Mouse (Mus musculus) MEL (cell line): ENCODE results near the gene Fyttd1. TPM values are rescaled to one million over a fixed set of nuclear protein-coding genes. Genes with fewer than 3 reads are reported as not detected.

ENCODE experiments used
- DNase-seq: peaks from one replicate; pipeline ENCODE4 v3.0.0; 2011; ENCODE audit warnings: low read depth, low spot score
- H3K27ac ChIP-seq: 2 replicates; pipeline ENCODE4 v1.5.1; 2012; ENCODE audit warnings: low read depth, mild to moderate bottlenecking, control low read depth, low read length, moderate library complexity; ENCODE audit not compliant: control insufficient read depth
- H3K27me3 ChIP-seq, 2 experiments: fragments of 150-350 bp in 1 of 2; sonication (generic) in 1 of 2; 2 replicates each; pipeline ENCODE4 v1.6.1; 2012; ENCODE audit warnings: low read length in 2 of 2, mild to moderate bottlenecking in 2 of 2, improper control_type of control experiment in 1 of 2, moderate library complexity in 1 of 2; ENCODE audit not compliant: insufficient read depth in 2 of 2, control insufficient read depth in 1 of 2
- H3K36me3 ChIP-seq, 2 experiments: 2 replicates each; pipeline ENCODE4 v1.6.1; 2012 to 2014; ENCODE audit warnings: low read length in 2 of 2, improper control_type of control experiment in 1 of 2, inconsistent platforms in 1 of 2, mild to moderate bottlenecking in 1 of 2; ENCODE audit not compliant: insufficient read depth in 2 of 2, control insufficient read depth in 1 of 2
- H3K4me1 ChIP-seq, 2 experiments: fragments of 150-350 bp in 1 of 2; sonication (generic) in 1 of 2; 2 replicates each; pipeline ENCODE4 v1.6.1; 2012; ENCODE audit warnings: low read length in 2 of 2, improper control_type of control experiment in 1 of 2, mild to moderate bottlenecking in 1 of 2; ENCODE audit not compliant: insufficient read depth in 2 of 2, control insufficient read depth in 1 of 2
- H3K4me3 ChIP-seq, 2 experiments: fragments of 150-350 bp in 1 of 2; sonication (generic) in 1 of 2; 2 replicates each; pipeline ENCODE4 v1.5.1; 2012; ENCODE audit warnings: low read depth in 2 of 2, low read length in 2 of 2, mild to moderate bottlenecking in 2 of 2, moderate library complexity in 2 of 2, control low read depth in 1 of 2, improper control_type of control experiment in 1 of 2; ENCODE audit not compliant: control insufficient read depth in 1 of 2, insufficient read depth in 1 of 2
- H3K79me2 ChIP-seq: 2 replicates; pipeline ENCODE4 v1.6.1; 2012; ENCODE audit warnings: mild to moderate bottlenecking, low read length, moderate library complexity; ENCODE audit not compliant: control insufficient read depth, poor library complexity, insufficient read depth
- H3K9ac ChIP-seq: 2 replicates; pipeline ENCODE4 v1.6.1; 2012; ENCODE audit warnings: low read depth, mild to moderate bottlenecking, control low read depth, low read length, moderate library complexity; ENCODE audit not compliant: control insufficient read depth, poor library complexity, severe bottlenecking
- H3K9me3 ChIP-seq: fragments of 150-350 bp; sonication (generic); replicated peaks from 2 replicates; pipeline ENCODE4 v1.6.1; 2012; ENCODE audit warnings: mild to moderate bottlenecking, low read length, improper control_type of control experiment, moderate library complexity; ENCODE audit not compliant: insufficient read depth
- CHD1 ChIP-seq: IDR thresholded peaks from 2 replicates; pipeline ENCODE4 v1.6.1; 2012; ENCODE audit warnings: low read depth, mild to moderate bottlenecking, inconsistent platforms, low read length, improper control_type of control experiment
- CTCF ChIP-seq, 3 experiments: IDR thresholded peaks in 2 of 3; conservative IDR thresholded peaks in 1 of 3; 2 replicates each; pipeline ENCODE4 v1.5.1; 2011 to 2012; ENCODE audit warnings: low read length in 3 of 3, low read depth in 2 of 3, mild to moderate bottlenecking in 2 of 3, improper control_type of control experiment in 1 of 3, inconsistent platforms in 1 of 3, mixed read lengths in 1 of 3, moderate library complexity in 1 of 3; ENCODE audit not compliant: control insufficient read depth in 1 of 3, insufficient read depth in 1 of 3, poor library complexity in 1 of 3, severe bottlenecking in 1 of 3
- E2F4 ChIP-seq: IDR thresholded peaks from 2 replicates; pipeline ENCODE4 v1.6.1; 2011; ENCODE audit warnings: low read depth, low read length, improper control_type of control experiment, borderline replicate concordance
- ELF1 ChIP-seq: IDR thresholded peaks from 2 replicates; pipeline ENCODE4 v1.6.1; 2014; ENCODE audit warnings: low read depth, mild to moderate bottlenecking, inconsistent platforms, low read length, improper control_type of control experiment, moderate library complexity
- GABPA ChIP-seq: IDR thresholded peaks from 2 replicates; pipeline ENCODE4 v1.6.1; 2012; ENCODE audit warnings: low read depth, mild to moderate bottlenecking, inconsistent platforms, low read length, improper control_type of control experiment, moderate library complexity
- MAFK ChIP-seq: IDR thresholded peaks from 2 replicates; pipeline ENCODE4 v1.6.1; 2011; ENCODE audit warnings: low read depth, mild to moderate bottlenecking, low read length, improper control_type of control experiment, borderline replicate concordance
- MAZ ChIP-seq: IDR thresholded peaks from 2 replicates; pipeline ENCODE4 v1.6.1; 2012; ENCODE audit warnings: low read depth, mild to moderate bottlenecking, inconsistent platforms, low read length, improper control_type of control experiment
- MEF2A ChIP-seq: IDR thresholded peaks from 2 replicates; pipeline ENCODE4 v1.6.1; 2014; ENCODE audit warnings: low read depth, mild to moderate bottlenecking, inconsistent platforms, low read length, improper control_type of control experiment; ENCODE audit not compliant: poor library complexity, insufficient replicate concordance, severe bottlenecking; ENCODE audit errors: extremely low read depth
- MYC ChIP-seq: IDR thresholded peaks from 2 replicates; pipeline ENCODE4 v1.6.1; 2011; ENCODE audit warnings: low read depth, mild to moderate bottlenecking, low read length, improper control_type of control experiment, moderate library complexity
- POLR2AphosphoS2 ChIP-seq: IDR thresholded peaks from 2 replicates; pipeline ENCODE4 v1.6.1; 2011; ENCODE audit warnings: low read length, improper control_type of control experiment
- RAD21 ChIP-seq: IDR thresholded peaks from 2 replicates; pipeline ENCODE4 v1.6.1; 2011; ENCODE audit warnings: mild to moderate bottlenecking, low read depth, low read length, improper control_type of control experiment
- RCOR1 ChIP-seq: IDR thresholded peaks from 2 replicates; pipeline ENCODE4 v1.6.1; 2012; ENCODE audit warnings: low read depth, mild to moderate bottlenecking, inconsistent platforms, low read length, improper control_type of control experiment
- SMC3 ChIP-seq: IDR thresholded peaks from 2 replicates; pipeline ENCODE4 v1.6.1; 2011; ENCODE audit warnings: low read depth, low read length, improper control_type of control experiment
- UBTF ChIP-seq: IDR thresholded peaks from 2 replicates; pipeline ENCODE4 v1.6.1; 2012; ENCODE audit warnings: low read depth, mild to moderate bottlenecking, inconsistent platforms, low read length, improper control_type of control experiment, moderate library complexity, borderline replicate concordance; ENCODE audit not compliant: insufficient read depth
- ZC3H11A ChIP-seq: IDR thresholded peaks from 2 replicates; pipeline ENCODE4 v1.6.1; 2012; ENCODE audit warnings: low read depth, mild to moderate bottlenecking, inconsistent platforms, low read length, improper control_type of control experiment
- ZMIZ1 ChIP-seq: IDR thresholded peaks from 2 replicates; pipeline ENCODE4 v1.6.1; 2012; ENCODE audit warnings: low read depth, mild to moderate bottlenecking, inconsistent platforms, low read length, improper control_type of control experiment, moderate library complexity
- polyA plus RNA-seq, 2 experiments: library from polyadenylated mRNA; stranded (reverse) in 1 of 2; unstranded in 1 of 2; fragments of >175 nt in 1 of 2; fragments of >200 nt in 1 of 2; gene quantifications; 2 replicates each; pipeline versions ENCODE4 v1.2.1 to v1.2.4; 2012; ENCODE audit warnings: low replicate concordance in 2 of 2, low read depth in 1 of 2; ENCODE audit not compliant: insufficient read length in 2 of 2, insufficient read depth in 1 of 2, missing spikeins in 1 of 2
- total RNA-seq: library from RNA; depleted of rRNA; stranded (reverse); fragments of 300-350 nt; gene quantifications from 2 replicates; pipeline ENCODE4 v1.2.3, GENCODE M21; 2012

Gene Fyttd1
- total and polyA plus RNA-seq, 3 experiments, result 44.3 to 76.0 TPM; not detected in 1

DNA sequence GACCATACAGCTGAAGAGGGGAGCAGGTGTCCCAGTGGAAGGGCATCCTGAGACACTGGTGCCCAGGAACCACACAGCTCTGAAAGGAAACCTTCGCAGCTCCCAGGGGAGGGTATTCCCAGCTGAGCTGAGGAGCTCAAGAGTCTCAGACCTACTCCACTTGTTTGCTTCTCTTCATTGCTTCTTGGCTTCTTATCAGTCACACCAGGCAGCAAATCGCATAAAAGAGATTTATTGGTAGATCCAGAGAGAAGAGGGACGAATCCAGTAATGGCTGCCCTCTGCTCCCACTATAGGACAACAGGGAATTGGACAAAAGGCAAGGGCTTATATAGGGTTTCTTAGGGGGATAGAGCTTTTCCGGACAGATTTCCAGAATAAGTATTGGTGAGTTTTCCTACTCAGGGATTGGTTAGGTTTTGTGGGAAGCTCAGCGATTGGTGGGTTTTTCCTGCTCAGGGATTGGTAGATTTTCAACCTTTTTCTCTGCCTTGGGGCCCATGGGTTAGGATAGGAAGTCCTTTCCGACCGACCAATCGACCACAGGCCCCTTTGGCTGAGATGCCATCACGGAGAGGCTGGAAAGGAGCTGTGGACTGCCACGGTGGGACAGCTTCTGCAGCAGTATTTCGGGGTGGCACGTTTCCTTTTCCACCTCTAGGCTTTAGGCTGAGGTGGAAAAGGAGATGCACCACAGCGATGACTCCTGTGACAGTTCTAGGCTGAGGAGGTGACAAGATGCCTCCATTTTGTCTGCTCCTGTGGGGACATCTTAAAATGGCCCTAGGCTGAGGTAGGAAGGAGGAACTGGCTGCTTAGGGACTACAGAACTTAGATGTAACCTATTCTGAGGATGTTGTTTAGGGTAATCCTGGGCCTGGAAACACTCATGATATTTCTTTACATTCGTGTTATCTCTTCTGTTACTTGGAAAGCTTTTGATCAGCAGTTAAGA is 1.9 kb downstream of the Fyttd1 start:
- no peak for TF ChIP-seq SMC3
- TF ChIP-seq POLR2AphosphoS2, result no peak
- TF ChIP-seq MYC, result no peak
- TF ChIP-seq E2F4, result no peak
- TF ChIP-seq CHD1, result no peak
- TF ChIP-seq ZMIZ1, result no peak
- TF ChIP-seq MAFK, result no peak
- no peak for TF ChIP-seq ELF1
- TF ChIP-seq RCOR1, result peak; percentile 71
- Histone ChIP-seq H3K79me2 (peaks cover 29% of the 10 kb centered on the region), H3K27me3 (no peaks in the 10 kb centered on the region), H3K36me3 (peaks cover 2 to 8% of the 10 kb centered on the region in 2 experiments), H3K27ac (no peak overlapping the region), H3K4me3 (peak overlapping the region in 1 of 2 experiments; percentile 81; a peak in 1 of 4 replicates), H3K9me3 (no peaks in the 10 kb centered on the region), H3K4me1 (peaks cover 0 to 7% of the 10 kb centered on the region in 2 experiments; a peak in 3 of 4 replicates), H3K9ac (no peak overlapping the region; the same call in 1 of the 2 replicates)
- DNase-seq, result no peak

DNA sequence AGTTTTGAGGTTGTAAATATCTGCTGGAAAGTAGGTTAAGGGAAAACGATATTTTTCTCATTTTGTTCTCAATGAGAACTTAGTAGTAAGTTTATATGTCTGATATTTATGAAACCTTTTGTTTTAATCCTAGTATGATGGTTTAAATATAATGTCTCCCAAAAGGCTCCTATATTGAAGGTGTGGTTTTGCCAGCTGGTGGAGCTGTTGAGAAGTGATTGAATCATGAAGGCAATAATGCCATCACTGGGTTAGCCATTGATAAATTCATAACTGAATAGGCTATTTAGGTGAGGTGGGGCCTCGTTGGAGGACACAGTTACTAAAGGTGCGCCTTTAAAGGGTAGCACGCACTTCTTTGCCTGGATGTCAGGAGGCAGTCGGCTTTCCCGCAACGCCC is 4.2 kb downstream of the Fyttd1 start:
- TF ChIP-seq ZMIZ1 (no peak), RAD21 (peak; percentile 10), MEF2A (no peak), CTCF (IDR thresholded peaks at IDR 0.05 in 2 of 3, conservative IDR thresholded peaks at IDR 0.05 in 1 of 3; ENCODE audit: control insufficient read depth in 1 of 3, insufficient read depth in 1 of 3, low read depth in 2 of 3, low read length in 3 of 3, poor library complexity in 1 of 3, severe bottlenecking in 1 of 3) (peak in 1 of 3 experiments; percentile 33; a peak in 2 of 6 replicates)
- no peaks in the 10 kb centered on the region for H3K9me3 ChIP-seq

GRCm38 (mm10) chr16:32887996-32888395 is 10.7 kb downstream of the Fyttd1 start:
- H3K9ac ChIP-seq, result no peak overlapping the region
- H3K4me1 ChIP-seq, result no peaks in the 10 kb centered on the region
- no peaks in the 10 kb centered on the region for H3K27me3 ChIP-seq
- peaks cover 4% of the 10 kb centered on the region for H3K79me2 ChIP-seq
- no peaks in the 10 kb centered on the region for H3K9me3 ChIP-seq
- TF ChIP-seq MAZ (no peak), SMC3 (peak; percentile 40), GABPA (no peak), CTCF (IDR thresholded peaks at IDR 0.05 in 2 of 3, conservative IDR thresholded peaks at IDR 0.05 in 1 of 3; ENCODE audit: control insufficient read depth in 1 of 3, insufficient read depth in 1 of 3, low read depth in 2 of 3, low read length in 3 of 3, poor library complexity in 1 of 3, severe bottlenecking in 1 of 3) (peak in 2 of 3 experiments; percentile 39 to 51; a peak in 4 of 6 replicates), RAD21 (peak; percentile 25), ZC3H11A (no peak), UBTF (no peak)
- TF ChIP-seq, all 39 proteins: peak for 3
- Histone ChIP-seq H3K27ac (no peak overlapping the region), H3K36me3 (peaks cover 0 to 21% of the 10 kb centered on the region in 2 experiments; a peak in 2 of 4 replicates), H3K4me3 (no peak overlapping the region)
- DNase-seq, result peak; percentile 43

More for the DNA sequence above, 4.2 kb downstream of the Fyttd1 start:
- peaks cover 0 to 7% of the 10 kb centered on the region in 2 experiments; a peak in 3 of 4 replicates for H3K4me1 ChIP-seq
- no peaks in the 10 kb centered on the region for H3K27me3 ChIP-seq
- H3K9ac ChIP-seq, result no peak overlapping the region
- H3K79me2 ChIP-seq, result peaks cover 29% of the 10 kb centered on the region
- H3K27ac ChIP-seq, result no peak overlapping the region
- peaks cover 8 to 10% of the 10 kb centered on the region in 2 experiments for H3K36me3 ChIP-seq
- DNase-seq, result no peak
- no peak overlapping the region for H3K4me3 ChIP-seq
